Mouse (Mus musculus): ENCODE data around the gene Fbxw11.
"Not testable (repeated sequence)": the region's sequence is repeated elsewhere in the genome, so short reads cannot be mapped to it uniquely, and the experiment has no call there.

Fbxw11 gene

GRCm38 (mm10) chr11:32714896-32715295 lies 72.4 kb downstream of the Fbxw11 start:
- no peak for DNase-seq

DNA sequence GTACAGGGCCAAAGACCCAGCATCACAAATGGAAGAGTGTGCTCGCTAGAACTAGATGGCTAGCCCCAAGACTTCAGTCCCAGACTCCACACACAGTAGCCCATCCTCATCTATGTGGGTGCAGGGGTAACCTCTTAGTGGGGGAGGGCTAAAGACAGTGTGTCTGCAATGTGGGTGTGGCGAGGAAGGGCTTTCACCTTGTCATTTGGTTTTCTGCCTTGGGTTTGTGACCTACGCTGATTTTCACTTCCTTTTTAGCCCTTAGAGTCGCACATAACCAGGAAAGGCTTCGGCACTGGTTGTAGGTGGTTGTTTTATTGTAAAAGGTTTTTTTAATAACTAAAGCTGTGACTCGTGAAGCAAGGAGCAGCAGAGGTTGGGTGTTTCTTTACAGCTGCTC lies 73.0 kb downstream of the Fbxw11 start:
- no peak for DNase-seq

GRCm38 (mm10) chr11:32715970-32716369 lies 73.4 kb downstream of the Fbxw11 start:
- DNase-seq = no peak

GRCm38 (mm10) chr11:32716876-32717275 lies 74.4 kb downstream of the Fbxw11 start:
- no peak for DNase-seq

GRCm38 (mm10) chr11:32717711-32718110 lies 75.2 kb downstream of the Fbxw11 start:
- not testable (repeated sequence) for DNase-seq

- DNase-seq = no peak
Measured at GRCm38 (mm10) chr11:32718371-32718770, 75.8 kb downstream of the Fbxw11 start.

- DNase-seq = no peak
Measured at GRCm38 (mm10) chr11:32718979-32719378, 76.5 kb downstream of the Fbxw11 start.

GRCm38 (mm10) chr11:32722653-32723052 lies 80.1 kb downstream of the Fbxw11 start:
- no peak for DNase-seq

DNA sequence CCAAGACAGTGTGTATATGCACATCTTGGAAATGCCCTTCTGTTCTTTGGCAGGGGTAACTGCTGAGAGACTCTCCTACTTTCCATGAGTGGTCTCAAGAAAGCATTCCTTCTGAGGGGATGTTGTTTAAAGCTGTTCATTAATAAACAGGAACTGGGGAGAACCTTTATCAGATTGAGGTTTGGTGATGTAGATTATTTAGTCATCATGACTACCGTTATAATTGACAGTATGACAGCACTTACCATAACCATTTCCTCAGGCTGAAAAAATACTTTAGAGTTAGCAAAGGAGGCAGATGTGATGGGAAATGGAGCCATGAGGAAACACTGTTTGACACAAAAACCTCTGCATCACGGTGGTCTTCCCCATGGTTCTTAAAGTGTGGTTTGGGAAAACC lies 80.8 kb downstream of the Fbxw11 start:
- no peak for DNase-seq

GRCm38 (mm10) chr11:32725171-32725570 lies 82.6 kb downstream of the Fbxw11 start:
- no peak for DNase-seq

GRCm38 (mm10) chr11:32732467-32732866 lies 89.9 kb downstream of the Fbxw11 start:
- no peak for DNase-seq

DNA sequence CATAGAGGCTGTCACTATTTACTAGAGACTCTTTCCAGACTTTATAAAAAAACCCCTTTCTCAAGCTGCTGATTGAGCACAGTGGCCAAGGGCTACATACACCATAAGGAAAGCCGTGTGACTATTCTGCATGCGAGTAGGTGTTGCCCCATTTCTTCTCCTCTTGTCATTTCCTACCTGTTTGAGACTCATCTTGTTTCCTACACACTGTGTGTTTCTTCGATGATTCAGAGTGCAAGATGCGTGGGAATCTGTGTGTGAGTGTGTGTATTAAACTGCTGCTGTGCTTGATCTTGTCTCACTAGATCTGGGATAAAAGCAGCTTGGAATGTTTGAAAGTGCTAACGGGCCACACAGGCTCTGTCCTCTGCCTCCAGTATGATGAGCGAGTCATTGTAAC lies 90.7 kb downstream of the Fbxw11 start:
- DNase-seq = no peak

- no peak for DNase-seq
Measured at GRCm38 (mm10) chr11:32736371-32736770, 93.8 kb downstream of the Fbxw11 start.

DNA sequence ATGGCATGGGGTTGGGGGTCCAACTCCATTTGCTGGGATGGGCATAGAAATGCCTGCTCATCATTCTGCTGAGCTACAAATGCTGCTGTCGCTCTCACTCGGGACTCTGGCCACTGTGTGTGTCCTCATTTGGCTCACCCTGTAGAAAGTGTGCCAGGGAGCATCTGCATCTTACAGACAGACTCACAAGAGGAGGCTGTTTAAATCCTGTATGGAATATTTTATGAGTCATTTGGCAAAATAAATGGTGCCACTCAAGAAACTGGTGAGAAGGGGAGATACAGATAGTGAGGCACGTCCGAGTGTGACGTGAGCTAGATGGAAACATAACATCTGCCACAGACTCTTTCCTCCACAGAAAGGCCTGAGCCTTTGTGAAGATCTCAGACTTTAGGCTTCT lies 95.2 kb downstream of the Fbxw11 start:
- DNase-seq = no peak

- DNase-seq = no peak
Measured at GRCm38 (mm10) chr11:32743891-32744290, 101.4 kb downstream of the Fbxw11 start.

- no peak for DNase-seq
Measured at GRCm38 (mm10) chr11:32744463-32744862, 101.9 kb downstream of the Fbxw11 start.

DNA sequence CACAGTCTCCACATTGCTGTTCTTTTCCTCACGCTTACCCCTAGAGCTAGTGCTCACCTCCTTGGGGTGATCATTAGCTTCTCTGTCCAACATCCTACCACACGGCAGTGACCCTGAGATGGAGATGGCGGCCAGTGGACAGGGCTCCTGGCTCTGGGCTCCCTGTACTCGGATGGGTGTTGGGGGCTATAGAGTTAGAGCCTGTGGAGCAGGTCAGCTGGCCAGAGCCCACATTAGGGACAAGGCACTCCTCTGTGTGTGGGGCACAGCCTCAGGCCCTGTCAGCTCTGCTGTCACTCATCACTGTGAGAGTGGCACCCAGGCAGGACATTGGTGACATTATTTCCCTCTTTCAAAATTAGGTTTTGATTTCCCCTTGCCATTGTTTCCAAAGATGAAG lies 102.9 kb downstream of the Fbxw11 start:
- no peak for DNase-seq

DNA sequence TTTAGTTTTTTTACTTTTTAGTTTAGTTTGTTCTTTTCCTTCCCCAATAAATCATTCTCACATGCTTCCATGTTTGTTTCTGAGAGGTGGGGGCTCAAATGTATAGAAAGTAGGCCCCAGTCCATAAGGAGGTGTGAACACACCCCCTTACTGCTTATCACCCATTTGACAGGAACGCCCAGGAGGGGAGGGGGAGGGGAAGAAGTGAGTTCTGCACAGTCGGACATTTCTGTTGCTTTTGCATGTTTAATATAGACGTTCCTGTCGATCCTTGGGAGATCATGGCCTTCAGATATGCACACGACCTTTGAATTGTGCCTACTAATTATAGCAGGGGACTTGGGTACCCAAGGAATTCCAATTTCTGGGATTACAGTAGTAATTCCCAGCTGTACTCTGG lies 103.5 kb downstream of the Fbxw11 start:
- DNase-seq = no peak

DNA sequence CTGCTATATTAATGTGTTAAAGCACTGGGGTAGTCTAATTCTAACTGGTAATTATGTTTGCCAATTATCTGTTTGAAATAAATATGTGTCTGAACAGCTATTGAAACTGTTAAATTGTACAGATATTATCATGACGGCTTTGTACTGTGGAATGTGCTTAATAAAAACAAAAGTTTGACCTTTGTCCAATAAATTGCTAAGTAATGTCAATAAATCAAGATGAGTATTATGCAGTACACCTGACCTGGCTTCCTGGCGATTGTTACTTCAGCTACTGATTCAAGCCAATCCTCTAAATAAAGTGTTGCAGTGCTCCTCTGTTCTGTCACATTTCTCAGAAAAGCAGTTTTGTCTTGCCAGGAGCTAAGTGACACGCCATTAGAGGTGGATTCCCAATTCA lies 104.0 kb downstream of the Fbxw11 start:
- DNase-seq = no peak

GRCm38 (mm10) chr11:32748800-32749199 lies 106.3 kb downstream of the Fbxw11 start:
- no peak for DNase-seq

DNA sequence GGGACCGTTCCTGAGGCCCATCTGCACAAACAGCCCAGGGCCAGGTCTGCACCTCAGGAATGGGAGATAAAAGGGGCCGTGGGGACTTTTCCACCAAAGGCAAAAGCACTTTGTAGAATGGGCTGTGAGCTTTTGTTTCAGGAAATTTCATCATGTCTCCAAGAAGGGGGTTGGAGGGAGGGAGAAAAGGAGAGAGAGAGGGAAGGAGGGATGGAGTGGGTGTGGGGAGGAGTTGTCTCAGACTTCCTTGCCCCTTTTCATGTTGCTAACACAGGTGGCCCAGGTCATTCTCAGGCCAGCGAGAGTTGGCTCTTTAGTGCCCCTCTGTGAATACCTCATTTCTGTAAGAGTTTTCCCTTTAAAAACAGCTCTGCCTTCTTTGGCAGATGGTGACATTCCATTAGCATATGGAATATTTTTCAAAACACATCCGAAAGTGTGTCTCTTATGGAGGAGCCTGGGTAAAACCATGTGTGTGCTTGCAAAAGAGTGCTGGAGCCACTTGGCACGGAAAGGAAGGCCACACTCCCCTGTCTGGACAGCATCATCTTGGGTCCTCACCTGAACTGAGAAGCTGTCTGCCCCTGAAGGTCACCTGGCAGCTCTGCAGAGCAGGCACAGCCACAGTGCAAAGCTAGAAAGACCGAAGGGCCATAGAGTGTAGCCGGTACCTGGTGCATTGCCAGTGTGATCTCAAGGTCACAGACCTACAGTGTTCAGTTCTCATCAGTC lies 109.5 kb downstream of the Fbxw11 start:
- DNase-seq = no peak

DNA sequence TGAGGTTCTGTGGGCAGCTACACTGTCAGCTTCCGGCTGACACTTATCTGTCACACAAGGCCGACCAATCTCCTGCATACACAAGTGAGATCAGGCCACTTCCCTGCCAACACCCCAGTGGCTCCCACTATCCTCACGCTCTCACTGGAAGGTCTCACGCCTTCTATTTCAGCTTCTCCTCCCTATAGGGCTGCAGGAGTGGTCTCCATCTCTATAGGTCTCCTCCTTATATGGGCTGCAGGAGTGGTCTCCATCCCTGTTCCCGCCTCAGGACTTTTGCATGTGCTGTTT lies 110.0 kb downstream of the Fbxw11 start:
- no peak for DNase-seq

- no peak for DNase-seq
Measured at GRCm38 (mm10) chr11:32753358-32753757, 110.8 kb downstream of the Fbxw11 start.

GRCm38 (mm10) chr11:32762773-32763172 lies 120.2 kb downstream of the Fbxw11 start:
- no peak for DNase-seq

DNA sequence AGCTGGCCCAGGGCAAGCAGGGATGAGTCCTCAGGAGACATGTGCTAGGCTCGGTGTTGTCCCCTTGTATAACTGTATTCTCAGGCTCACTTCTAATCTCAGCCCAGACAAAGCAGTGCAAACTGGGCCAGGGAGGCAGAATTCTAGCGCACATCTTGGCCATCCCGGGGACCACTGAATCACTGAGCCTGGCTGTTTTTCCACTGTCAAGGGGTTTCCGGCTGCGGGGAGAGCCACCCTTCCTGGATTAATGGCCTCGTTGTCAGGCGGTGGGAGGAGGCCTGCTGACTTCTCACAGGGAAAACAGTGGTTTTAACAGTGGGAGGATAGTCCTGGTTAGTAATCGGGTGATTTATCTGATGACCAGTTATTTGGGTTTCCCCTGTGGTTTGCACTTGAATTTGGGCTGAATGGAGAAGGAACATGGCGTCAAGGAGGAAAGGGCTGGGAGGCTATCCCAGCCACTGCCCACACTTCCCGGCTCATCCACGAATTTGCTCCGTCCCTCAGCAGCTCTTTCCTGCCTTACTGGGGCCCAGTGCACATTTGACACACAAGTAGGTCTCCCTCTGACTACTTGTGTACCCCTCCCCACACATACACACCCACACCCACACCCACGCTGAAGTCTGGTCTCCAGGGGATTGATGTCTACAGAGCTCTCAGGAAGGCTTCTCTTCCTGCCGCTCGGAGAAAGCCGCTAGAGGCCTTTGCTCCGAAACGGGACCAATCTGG lies 125.1 kb downstream of the Fbxw11 start:
- DNase-seq = no peak

Measured in layer of hippocampus, adult 9-11 months (tissue).